Mouse (Mus musculus): ENCODE measurements around the gene Snx32. TPM values are rescaled to one million over a fixed set of nuclear protein-coding genes. Genes with fewer than 3 reads are reported as not detected.
A peak's percentile ranks its signal among the peaks of the same experiment; 100 is the strongest.

The Snx32 gene
- polyA plus RNA-seq, 1 experiment, result 92.3 TPM

DNA sequence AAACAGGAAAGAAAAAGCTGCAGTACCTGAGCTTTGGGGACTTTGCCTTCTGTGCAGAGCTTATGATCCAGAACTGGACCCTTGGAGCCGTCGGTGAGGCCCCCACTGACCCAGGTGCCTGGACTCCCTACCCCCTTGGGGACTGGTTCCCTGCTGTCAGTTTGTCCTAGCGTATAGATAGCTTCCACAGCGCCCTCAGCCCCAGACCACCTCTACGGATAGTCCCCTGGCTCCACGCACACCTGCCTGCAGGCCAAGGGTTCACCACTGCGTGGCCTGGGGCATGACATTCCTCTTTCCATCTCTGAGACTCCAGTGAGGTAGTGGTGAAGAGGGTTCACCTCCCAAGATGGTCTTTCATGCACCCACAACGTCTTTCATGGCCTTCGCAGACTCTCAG is 47.1 kb downstream of the Snx32 start:
- no peak for DNase-seq (ENCODE audit: low read depth)
- TF ChIP-seq CTCF (IDR thresholded peaks at IDR 0.05; ENCODE audit: borderline replicate concordance, extremely low read depth, insufficient read depth, insufficient read length) (no peak), POLR2A (IDR thresholded peaks at IDR 0.05; ENCODE audit: borderline replicate concordance, extremely low read depth, insufficient read depth, insufficient read length, poor library complexity, severe bottlenecking) (no peak)

- no peak for DNase-seq (ENCODE audit: low read depth)
- TF ChIP-seq CTCF (IDR thresholded peaks at IDR 0.05; ENCODE audit: borderline replicate concordance, extremely low read depth, insufficient read depth, insufficient read length) (no peak), POLR2A (IDR thresholded peaks at IDR 0.05; ENCODE audit: borderline replicate concordance, extremely low read depth, insufficient read depth, insufficient read length, poor library complexity, severe bottlenecking) (no peak)
These were observed 48.9 kb downstream of the Snx32 start for GRCm38 (mm10) chr19:5461411-5461810.

DNA sequence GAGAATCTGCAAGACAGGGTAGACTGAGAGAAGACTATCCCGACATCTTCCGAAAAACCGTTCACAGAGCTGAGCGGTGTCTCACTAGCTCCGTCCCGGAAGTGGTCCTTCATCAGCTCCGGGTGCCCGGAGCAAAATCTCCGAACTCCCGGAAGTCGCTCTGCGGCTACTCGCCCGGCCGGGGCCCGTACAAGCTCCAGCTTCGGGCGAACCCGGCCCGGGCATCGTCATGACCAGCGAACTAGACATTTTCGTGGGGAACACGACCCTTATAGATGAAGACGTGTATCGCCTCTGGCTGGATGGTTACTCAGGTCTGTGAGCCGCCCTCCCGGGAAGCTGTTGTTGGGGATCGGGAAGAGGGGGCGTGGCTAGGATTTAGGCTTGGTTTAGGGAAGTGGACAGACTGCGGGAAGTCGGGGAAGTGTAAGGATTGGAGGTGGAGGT is 49.9 kb downstream of the Snx32 start, which contains the start of gene Fibp:
Fibp (plus strand) TSS at position 151 of the 447 bp plus-strand sequence.
- TF ChIP-seq CTCF (IDR thresholded peaks at IDR 0.05; ENCODE audit: borderline replicate concordance, extremely low read depth, insufficient read depth, insufficient read length) (no peak), POLR2A (IDR thresholded peaks at IDR 0.05; ENCODE audit: borderline replicate concordance, extremely low read depth, insufficient read depth, insufficient read length, poor library complexity, severe bottlenecking) (peak; percentile 73; the same call in 1 of the 2 replicates)
- DNase-seq (ENCODE audit: low read depth), result peak; percentile 96

- TF ChIP-seq CTCF (IDR thresholded peaks at IDR 0.05; ENCODE audit: borderline replicate concordance, extremely low read depth, insufficient read depth, insufficient read length), result no peak
- TF ChIP-seq POLR2A (IDR thresholded peaks at IDR 0.05; ENCODE audit: borderline replicate concordance, extremely low read depth, insufficient read depth, insufficient read length, poor library complexity, severe bottlenecking), result no peak
- no peak for DNase-seq (ENCODE audit: low read depth)
These were observed 50.4 kb downstream of the Snx32 start for GRCm38 (mm10) chr19:5459896-5460295.

GRCm38 (mm10) chr19:5459019-5459418 is 51.3 kb downstream of the Snx32 start:
- DNase-seq (ENCODE audit: low read depth), result no peak
- TF ChIP-seq CTCF (IDR thresholded peaks at IDR 0.05; ENCODE audit: borderline replicate concordance, extremely low read depth, insufficient read depth, insufficient read length) (no peak), POLR2A (IDR thresholded peaks at IDR 0.05; ENCODE audit: borderline replicate concordance, extremely low read depth, insufficient read depth, insufficient read length, poor library complexity, severe bottlenecking) (no peak)

GRCm38 (mm10) chr19:5457746-5458442 is 52.4 kb downstream of the Snx32 start, which contains the start of gene Ccdc85b:
Gene Ccdc85b, minus strand, starts transcription at chr19:5457894.
- TF ChIP-seq CTCF (IDR thresholded peaks at IDR 0.05; ENCODE audit: borderline replicate concordance, extremely low read depth, insufficient read depth, insufficient read length), result no peak
- TF ChIP-seq POLR2A (IDR thresholded peaks at IDR 0.05; ENCODE audit: borderline replicate concordance, extremely low read depth, insufficient read depth, insufficient read length, poor library complexity, severe bottlenecking), result no peak
- no peak for DNase-seq (ENCODE audit: low read depth)

GRCm38 (mm10) chr19:5456922-5457745 is 53.2 kb downstream of the Snx32 start:
- TF ChIP-seq CTCF (IDR thresholded peaks at IDR 0.05; ENCODE audit: borderline replicate concordance, extremely low read depth, insufficient read depth, insufficient read length) (peak; percentile 25; the same call in 1 of the 2 replicates), POLR2A (IDR thresholded peaks at IDR 0.05; ENCODE audit: borderline replicate concordance, extremely low read depth, insufficient read depth, insufficient read length, poor library complexity, severe bottlenecking) (peak; percentile 77; the same call in 1 of the 2 replicates)
- DNase-seq (ENCODE audit: low read depth), result peak; percentile 98

- TF ChIP-seq CTCF (IDR thresholded peaks at IDR 0.05; ENCODE audit: borderline replicate concordance, extremely low read depth, insufficient read depth, insufficient read length), result no peak
- TF ChIP-seq POLR2A (IDR thresholded peaks at IDR 0.05; ENCODE audit: borderline replicate concordance, extremely low read depth, insufficient read depth, insufficient read length, poor library complexity, severe bottlenecking), result no peak
- DNase-seq (ENCODE audit: low read depth), result peak; percentile 16
These were observed 54.0 kb downstream of the Snx32 start for GRCm38 (mm10) chr19:5456241-5456921.

GRCm38 (mm10) chr19:5455568-5455967 is 54.8 kb downstream of the Snx32 start:
- peak; percentile 19 for DNase-seq (ENCODE audit: low read depth)
- no peak for TF ChIP-seq CTCF (IDR thresholded peaks at IDR 0.05; ENCODE audit: borderline replicate concordance, extremely low read depth, insufficient read depth, insufficient read length)
- no peak for TF ChIP-seq POLR2A (IDR thresholded peaks at IDR 0.05; ENCODE audit: borderline replicate concordance, extremely low read depth, insufficient read depth, insufficient read length, poor library complexity, severe bottlenecking)

DNA sequence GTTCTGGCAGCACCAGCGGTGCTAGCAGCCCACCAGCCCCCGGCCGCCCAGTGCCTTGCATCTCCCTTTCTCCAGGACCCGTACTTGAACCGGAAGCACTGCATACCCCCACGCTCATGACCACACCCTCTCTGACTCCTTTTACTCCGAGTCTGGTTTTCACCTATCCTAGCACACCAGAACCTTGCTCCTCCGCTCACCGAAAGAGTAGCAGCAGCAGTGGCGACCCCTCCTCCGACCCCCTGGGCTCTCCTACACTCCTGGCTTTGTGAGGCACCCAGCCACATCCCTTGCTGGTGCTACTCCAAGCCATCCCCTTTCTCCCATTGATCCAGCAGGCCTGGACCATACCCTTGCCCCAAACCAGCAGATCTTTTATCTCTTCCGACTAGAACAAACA is 55.3 kb downstream of the Snx32 start:
- DNase-seq (ENCODE audit: low read depth), result no peak
- TF ChIP-seq POLR2A (IDR thresholded peaks at IDR 0.05; ENCODE audit: borderline replicate concordance, extremely low read depth, insufficient read depth, insufficient read length, poor library complexity, severe bottlenecking), result no peak

DNA sequence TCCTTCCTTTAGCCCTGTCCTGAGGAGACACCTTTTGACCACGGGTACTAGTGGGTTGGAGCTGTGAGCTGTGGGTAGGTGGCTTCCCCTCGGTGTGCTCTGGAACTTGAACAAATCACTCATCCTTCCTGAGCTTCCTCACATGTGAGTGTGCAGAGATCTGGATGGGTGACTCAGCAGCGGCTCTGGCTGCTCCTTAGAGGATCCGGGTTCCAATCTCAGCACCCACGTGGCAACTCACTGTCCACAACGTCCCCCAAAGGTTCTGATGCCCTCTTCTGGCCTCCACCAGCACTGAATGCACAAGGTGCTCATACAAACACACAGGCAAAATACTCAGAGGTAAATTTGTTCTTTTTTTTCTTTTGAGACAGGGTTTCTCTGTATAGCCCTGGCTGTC is 58.6 kb downstream of the Snx32 start:
- no peak for DNase-seq (ENCODE audit: low read depth)
- TF ChIP-seq CTCF (IDR thresholded peaks at IDR 0.05; ENCODE audit: borderline replicate concordance, extremely low read depth, insufficient read depth, insufficient read length), result no peak
- no peak for TF ChIP-seq POLR2A (IDR thresholded peaks at IDR 0.05; ENCODE audit: borderline replicate concordance, extremely low read depth, insufficient read depth, insufficient read length, poor library complexity, severe bottlenecking)

Data from brain, embryonic 14.5 days (tissue).